Mouse (Mus musculus) regulatory T cell (primary cell): ENCODE measurements around the gene Abat.

Experiments
- in situ Hi-C: fragments of 300-600 bp; cut with MboI, MseI; formaldehyde crosslinking; loops from one replicate; pipeline ENCODE4 v1.15.1; 2025; ENCODE audit warnings: high pct_unique_total_duplicates

Abat gene

GRCm38 (mm10) chr16:8630419-8630818 lies 117.2 kb downstream of the Abat start:
- in situ Hi-C loops, result no loop called here

- in situ Hi-C loops, result no loop called here
These were observed 118.2 kb downstream of the Abat start for GRCm38 (mm10) chr16:8631428-8631827.

- in situ Hi-C loops, result no loop called here
These were observed 123.6 kb downstream of the Abat start for GRCm38 (mm10) chr16:8636867-8637216.

GRCm38 (mm10) chr16:8637217-8638051 lies 124.2 kb downstream of the Abat start, which contains the start of the genes Pmm2 and Tmem186:
Gene Pmm2, plus strand, starts transcription at chr16:8637674.
Gene Tmem186, minus strand, starts transcription at chr16:8637712.
- in situ Hi-C loops, result no loop called here

GRCm38 (mm10) chr16:8638131-8638530 lies 124.9 kb downstream of the Abat start:
- in situ Hi-C loops, result no loop called here

- in situ Hi-C loops, result no loop called here
These were observed 126.4 kb downstream of the Abat start for GRCm38 (mm10) chr16:8639466-8640191.

- in situ Hi-C loops, result no loop called here
These were observed 130.6 kb downstream of the Abat start for GRCm38 (mm10) chr16:8643855-8644254.

GRCm38 (mm10) chr16:8645546-8645945 lies 132.3 kb downstream of the Abat start:
- in situ Hi-C loops, result no loop called here

GRCm38 (mm10) chr16:8650007-8650406 lies 136.8 kb downstream of the Abat start:
- in situ Hi-C loops, result no loop called here

- in situ Hi-C loops, result no loop called here
These were observed 141.9 kb downstream of the Abat start for GRCm38 (mm10) chr16:8655108-8655507.

GRCm38 (mm10) chr16:8655599-8655998 lies 142.4 kb downstream of the Abat start:
- in situ Hi-C loops, result no loop called here

GRCm38 (mm10) chr16:8656256-8656655 lies 143.0 kb downstream of the Abat start:
- in situ Hi-C loops, result no loop called here

- in situ Hi-C loops, result no loop called here
These were observed 145.1 kb downstream of the Abat start for GRCm38 (mm10) chr16:8658349-8658748.

GRCm38 (mm10) chr16:8658764-8659163 lies 145.5 kb downstream of the Abat start:
- in situ Hi-C loops, result no loop called here

- in situ Hi-C loops, result no loop called here
These were observed 149.8 kb downstream of the Abat start for GRCm38 (mm10) chr16:8663022-8663421.

- in situ Hi-C loops, result no loop called here
These were observed 150.6 kb downstream of the Abat start for GRCm38 (mm10) chr16:8663606-8664539.

- in situ Hi-C loops, result no loop called here
These were observed 152.1 kb downstream of the Abat start for GRCm38 (mm10) chr16:8665367-8665766.

GRCm38 (mm10) chr16:8666452-8666851 lies 153.2 kb downstream of the Abat start:
- in situ Hi-C loops, result no loop called here

- in situ Hi-C loops, result no loop called here
These were observed 154.0 kb downstream of the Abat start for GRCm38 (mm10) chr16:8667261-8667660.

GRCm38 (mm10) chr16:8667814-8668213 lies 154.6 kb downstream of the Abat start:
- in situ Hi-C loops, result no loop called here

GRCm38 (mm10) chr16:8668386-8668785 lies 155.2 kb downstream of the Abat start:
- in situ Hi-C loops, result no loop called here

GRCm38 (mm10) chr16:8669432-8669831 lies 156.2 kb downstream of the Abat start:
- in situ Hi-C loops, result no loop called here
